Mouse (Mus musculus): Measurements from ENCODE around the gene Sirt3.

GRCm38 (mm10) chr7:140922398-140923069 is 40.4 kb upstream of the Sirt3 start:
- TF ChIP-seq POLR2A (IDR thresholded peaks at IDR 0.05; ENCODE audit: control insufficient read depth, extremely low read depth, insufficient read depth, low read length, poor library complexity) (no peak), CTCF (IDR thresholded peaks at IDR 0.05; ENCODE audit: borderline replicate concordance, control insufficient read depth, extremely low read depth, insufficient read depth, low read length, poor library complexity) (no peak)
